Mouse (Mus musculus): ENCODE measurements at regions not wholly inside any gene's neighbourhood (a gene's known extent, or its start where the extent isn't known, plus 50 kb on each side); places are given as distances from the start of the nearest gene placed in this dataset.
A peak's percentile ranks its signal among the peaks of the same experiment; 100 is the strongest.

DNA sequence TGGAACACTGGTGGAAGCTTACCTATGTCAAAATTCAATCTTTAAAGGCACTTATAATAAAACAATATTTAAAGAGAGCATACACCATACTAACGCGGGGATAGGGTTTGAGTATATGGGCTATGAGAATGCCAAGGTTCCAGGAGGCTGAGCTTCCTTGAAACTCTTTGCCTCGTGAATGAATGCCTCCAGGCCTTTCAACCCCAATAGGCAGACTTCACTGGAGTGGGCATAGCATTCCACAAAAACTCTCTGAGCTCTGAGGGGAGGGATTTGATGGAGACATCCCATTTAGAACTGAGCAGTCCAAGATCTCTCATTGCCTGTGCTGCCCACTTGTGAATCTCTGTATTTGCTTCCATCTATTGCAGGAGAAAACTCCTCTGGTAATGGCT is 68.4 kb upstream of the Pax1 start:
- Histone ChIP-seq H3K4me3 (ENCODE audit: low read depth, low read length) (no peak overlapping the region), H3K36me3 (ENCODE audit: control insufficient read depth, insufficient read depth, low read length) (no peaks in the 10 kb centered on the region), H3K27ac (replicated peaks; ENCODE audit: low read depth, low read length) (no peak overlapping the region), H3K27me3 (ENCODE audit: control insufficient read depth, insufficient read depth, low read length) (no peaks in the 10 kb centered on the region), H3K4me1 (ENCODE audit: control insufficient read depth, insufficient read depth, low read length) (no peaks in the 10 kb centered on the region), H3K4me2 (ENCODE audit: low read depth, severe bottlenecking) (no peak overlapping the region), H3K9me3 (ENCODE audit: control insufficient read depth, low read length) (no peaks in the 10 kb centered on the region), H3K9ac (ENCODE audit: low read length) (no peak overlapping the region)
- 67% methylated on average over 3 of the region's 3 CpGs for WGBS
- ATAC-seq (ENCODE audit: insufficient number of reproducible peaks, low FRiP score, low TSS enrichment, low read depth), result no peak
- DNase-seq (ENCODE audit: low spot score), result no peak

DNA sequence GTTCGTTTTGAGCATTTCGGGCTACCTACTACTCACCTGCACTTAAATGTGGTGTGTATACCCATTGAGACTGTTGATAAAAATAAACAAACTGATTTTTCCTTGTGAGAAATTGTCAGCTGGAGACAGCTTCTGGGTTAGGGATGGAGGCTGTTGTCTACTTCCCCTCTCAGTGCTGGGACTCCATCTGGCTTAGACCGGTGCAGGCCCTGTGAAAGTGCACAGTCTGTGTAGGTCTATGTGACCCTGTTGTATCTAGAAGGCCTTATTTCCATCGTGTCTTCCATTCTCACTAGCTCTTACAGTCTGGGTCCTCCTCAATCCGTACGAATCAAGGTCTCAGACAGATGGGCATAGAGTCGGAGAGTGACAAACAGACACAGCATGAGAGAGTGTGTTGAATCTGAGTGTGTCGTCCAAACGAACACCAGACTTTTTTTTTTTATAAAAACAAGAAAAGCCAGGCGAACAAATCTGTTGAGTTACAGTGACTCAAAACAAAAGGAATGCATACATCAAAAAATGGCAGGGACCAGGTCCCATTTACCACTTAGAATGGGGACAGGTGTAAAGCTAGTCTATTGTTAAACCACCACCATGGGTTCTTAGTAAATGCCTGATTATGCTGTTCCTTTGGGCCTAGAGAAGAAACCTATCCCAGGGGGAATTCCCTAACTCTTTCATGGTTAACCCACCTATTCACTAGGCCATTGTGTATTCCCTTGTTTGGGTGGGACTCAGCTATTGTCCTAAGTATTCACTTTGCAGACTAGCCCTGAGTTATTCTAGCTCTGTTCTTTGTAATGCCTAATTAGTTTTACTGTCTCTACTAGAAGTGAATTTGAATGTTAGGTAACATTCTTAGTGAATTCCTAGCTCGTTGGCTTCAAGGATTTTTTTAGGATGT is 69.1 kb upstream of the Pax1 start:
- no peak for ATAC-seq (ENCODE audit: insufficient number of reproducible peaks, low FRiP score, low TSS enrichment, low read depth)

DNA sequence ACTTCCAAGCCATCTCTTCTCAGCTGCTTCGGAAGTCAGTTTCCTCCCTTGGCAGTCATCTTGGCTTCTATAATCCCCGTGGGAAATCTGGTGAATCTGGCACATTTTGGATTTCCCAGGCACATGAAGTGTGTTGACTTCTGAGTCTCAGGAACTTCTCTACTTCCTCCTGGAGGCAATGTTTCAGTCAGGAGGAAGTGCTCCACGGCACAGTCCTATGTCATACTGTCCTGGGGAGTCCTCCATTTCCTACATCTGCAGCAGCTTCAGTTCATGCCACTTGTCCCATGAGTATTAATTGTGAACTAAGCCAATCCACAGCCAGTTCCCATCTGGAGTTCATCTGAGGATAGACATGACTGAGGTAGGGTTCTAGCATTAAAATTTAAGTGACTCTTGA is 78.3 kb upstream of the Pax1 start:
- DNase-seq (ENCODE audit: low spot score) (no peak), ATAC-seq (ENCODE audit: insufficient number of reproducible peaks, low FRiP score, low TSS enrichment, low read depth) (no peak)
- no peaks in the 10 kb centered on the region for H3K4me1 ChIP-seq (ENCODE audit: control insufficient read depth, insufficient read depth, low read length)

More for the DNA sequence above, 69.1 kb upstream of the Pax1 start:
- WGBS, result 70% methylated on average over 11 of the region's 11 CpGs
- H3K27me3 ChIP-seq (ENCODE audit: control insufficient read depth, insufficient read depth, low read length), result no peaks in the 10 kb centered on the region
- no peaks in the 10 kb centered on the region for H3K36me3 ChIP-seq (ENCODE audit: control insufficient read depth, insufficient read depth, low read length)
- no peak overlapping the region for H3K4me3 ChIP-seq (ENCODE audit: low read depth, low read length)
- H3K27ac ChIP-seq (replicated peaks; ENCODE audit: low read depth, low read length), result no peak overlapping the region
- no peak overlapping the region for H3K9ac ChIP-seq (ENCODE audit: low read length)
- H3K4me1 ChIP-seq (ENCODE audit: control insufficient read depth, insufficient read depth, low read length), result no peaks in the 10 kb centered on the region
- DNase-seq (ENCODE audit: low spot score), result no peak
- H3K9me3 ChIP-seq (ENCODE audit: control insufficient read depth, low read length), result no peaks in the 10 kb centered on the region
- no peak overlapping the region for H3K4me2 ChIP-seq (ENCODE audit: low read depth, severe bottlenecking)

DNA sequence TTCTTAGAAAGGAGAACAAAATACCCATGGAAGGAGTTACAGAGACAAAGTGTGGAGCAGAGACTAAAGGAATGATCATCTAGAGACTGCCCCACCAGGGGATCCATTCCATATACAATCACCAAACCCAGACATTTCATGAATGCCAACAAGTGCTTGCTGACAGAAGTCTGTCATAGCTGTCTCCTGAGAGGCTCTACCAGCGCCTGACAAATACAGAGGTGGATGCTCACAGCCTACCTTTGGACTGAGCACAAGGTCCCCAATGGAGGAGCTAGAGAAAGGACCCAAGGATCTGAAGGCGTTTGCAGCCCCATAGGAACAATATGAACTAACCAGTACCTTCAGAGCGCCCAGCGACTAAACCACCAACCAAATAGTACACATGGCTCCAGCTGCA is 83.6 kb upstream of the Nkx2-2 start:
- Histone ChIP-seq H3K27ac (replicated peaks; ENCODE audit: low read depth, low read length) (no peak overlapping the region), H3K4me2 (ENCODE audit: low read depth, severe bottlenecking) (no peak overlapping the region), H3K4me1 (ENCODE audit: control insufficient read depth, insufficient read depth, low read length) (no peaks in the 10 kb centered on the region), H3K9ac (ENCODE audit: low read length) (no peak overlapping the region), H3K9me3 (ENCODE audit: control insufficient read depth, low read length) (no peaks in the 10 kb centered on the region), H3K36me3 (ENCODE audit: control insufficient read depth, insufficient read depth, low read length) (no peaks in the 10 kb centered on the region), H3K4me3 (ENCODE audit: low read depth, low read length) (no peak overlapping the region), H3K27me3 (ENCODE audit: control insufficient read depth, insufficient read depth, low read length) (no peaks in the 10 kb centered on the region)
- WGBS, result 90% methylated on average over 4 of the region's 4 CpGs
- DNase-seq (ENCODE audit: low spot score) (no peak), ATAC-seq (ENCODE audit: insufficient number of reproducible peaks, low FRiP score, low TSS enrichment, low read depth) (no peak)

More for the DNA sequence above, 78.3 kb upstream of the Pax1 start:
- H3K27me3 ChIP-seq (ENCODE audit: control insufficient read depth, insufficient read depth, low read length), result no peaks in the 10 kb centered on the region
- no peaks in the 10 kb centered on the region for H3K9me3 ChIP-seq (ENCODE audit: control insufficient read depth, low read length)
- no peak overlapping the region for H3K9ac ChIP-seq (ENCODE audit: low read length)
- 79% methylated on average over 3 of the region's 3 CpGs for WGBS
- H3K4me2 ChIP-seq (ENCODE audit: low read depth, severe bottlenecking), result no peak overlapping the region
- H3K4me3 ChIP-seq (ENCODE audit: low read depth, low read length), result no peak overlapping the region
- H3K27ac ChIP-seq (replicated peaks; ENCODE audit: low read depth, low read length), result no peak overlapping the region
- H3K36me3 ChIP-seq (ENCODE audit: control insufficient read depth, insufficient read depth, low read length), result no peaks in the 10 kb centered on the region

DNA sequence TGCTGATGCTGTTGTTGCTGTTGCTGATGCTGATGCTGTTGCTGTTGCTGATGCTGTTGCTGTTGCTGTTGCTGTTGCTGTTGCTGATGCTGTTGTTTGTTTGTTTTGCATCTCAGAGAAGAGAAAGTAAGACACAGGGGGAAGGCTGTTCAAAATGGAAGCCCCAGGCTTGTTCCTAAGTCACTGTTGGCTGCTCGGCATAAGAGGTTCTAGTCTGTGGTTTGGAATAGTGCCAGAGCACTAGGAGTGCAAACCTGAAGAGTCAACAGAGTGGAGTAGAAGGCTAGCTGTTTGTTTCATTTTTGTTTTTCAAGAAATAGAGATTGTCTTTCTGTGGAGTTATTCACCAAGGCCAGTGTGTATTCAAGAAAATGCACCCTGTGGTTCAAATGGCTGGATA is 75.1 kb upstream of the Nkx2-2 start:
- H3K36me3 ChIP-seq (ENCODE audit: control insufficient read depth, insufficient read depth, low read length), result no peaks in the 10 kb centered on the region
- H3K4me2 ChIP-seq (ENCODE audit: low read depth, severe bottlenecking), result no peak overlapping the region
- no peaks in the 10 kb centered on the region for H3K27me3 ChIP-seq (ENCODE audit: control insufficient read depth, insufficient read depth, low read length)
- H3K27ac ChIP-seq (replicated peaks; ENCODE audit: low read depth, low read length), result no peak overlapping the region
- DNase-seq (ENCODE audit: low spot score) (no peak), ATAC-seq (ENCODE audit: insufficient number of reproducible peaks, low FRiP score, low TSS enrichment, low read depth) (no peak)
- H3K4me1 ChIP-seq (ENCODE audit: control insufficient read depth, insufficient read depth, low read length), result no peaks in the 10 kb centered on the region
- WGBS, result 83% methylated on average over 1 of the region's 1 CpGs
- no peaks in the 10 kb centered on the region for H3K9me3 ChIP-seq (ENCODE audit: control insufficient read depth, low read length)
- H3K4me3 ChIP-seq (ENCODE audit: low read depth, low read length), result no peak overlapping the region
- H3K9ac ChIP-seq (ENCODE audit: low read length), result no peak overlapping the region

DNA sequence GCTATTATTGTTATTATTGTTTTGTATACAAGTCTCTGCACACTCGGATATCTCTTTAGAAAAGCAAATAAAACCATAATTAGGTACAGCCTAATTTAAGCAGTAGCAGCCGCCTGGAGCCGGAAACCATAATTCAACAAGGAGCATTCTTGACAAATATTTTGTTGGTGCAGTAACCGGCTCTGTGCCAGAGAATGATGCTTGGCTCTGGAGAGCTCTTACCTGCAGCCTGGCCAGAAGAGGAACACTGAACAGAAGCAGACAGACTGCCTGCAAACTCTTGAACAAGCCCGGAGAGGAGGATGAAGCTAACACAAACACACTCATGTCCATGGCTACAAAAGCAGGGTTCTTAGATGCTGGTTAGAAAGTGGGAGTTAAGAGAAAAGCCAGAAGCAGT is 73.9 kb upstream of the Nkx2-2 start:
- DNase-seq (ENCODE audit: low spot score) (no peak), ATAC-seq (ENCODE audit: insufficient number of reproducible peaks, low FRiP score, low TSS enrichment, low read depth) (no peak)
- 48% methylated on average over 5 of the region's 5 CpGs for WGBS

DNA sequence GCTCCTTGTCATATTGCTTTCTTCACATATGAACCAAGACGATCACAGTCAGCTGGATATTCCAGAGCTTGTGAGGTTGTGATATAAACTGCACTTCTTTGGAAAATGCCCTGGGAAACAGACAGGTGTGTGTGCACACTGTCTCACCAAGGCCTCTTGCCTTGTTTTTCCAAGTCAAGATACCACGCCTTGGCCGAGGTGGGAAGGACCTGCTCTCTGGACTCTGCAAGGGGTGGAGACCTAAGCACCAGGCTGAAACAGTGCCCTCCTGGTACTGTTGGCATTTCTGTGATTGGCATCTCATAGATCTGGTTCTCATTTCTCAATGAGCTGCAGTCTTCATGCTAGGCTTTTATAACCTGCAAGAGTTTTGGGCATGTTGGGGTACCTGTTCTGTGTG is 73.2 kb upstream of the Nkx2-2 start:
- Histone ChIP-seq H3K27me3 (ENCODE audit: control insufficient read depth, insufficient read depth, low read length) (no peaks in the 10 kb centered on the region), H3K4me3 (ENCODE audit: low read depth, low read length) (no peak overlapping the region), H3K9me3 (ENCODE audit: control insufficient read depth, low read length) (no peaks in the 10 kb centered on the region), H3K4me1 (ENCODE audit: control insufficient read depth, insufficient read depth, low read length) (no peaks in the 10 kb centered on the region), H3K4me2 (ENCODE audit: low read depth, severe bottlenecking) (no peak overlapping the region), H3K9ac (ENCODE audit: low read length) (no peak overlapping the region), H3K36me3 (ENCODE audit: control insufficient read depth, insufficient read depth, low read length) (no peaks in the 10 kb centered on the region), H3K27ac (replicated peaks; ENCODE audit: low read depth, low read length) (no peak overlapping the region)
- WGBS, result 96% methylated on average over 3 of the region's 3 CpGs
- ATAC-seq (ENCODE audit: insufficient number of reproducible peaks, low FRiP score, low TSS enrichment, low read depth) (no peak), DNase-seq (ENCODE audit: low spot score) (no peak)

More for the DNA sequence above, 73.9 kb upstream of the Nkx2-2 start:
- Histone ChIP-seq H3K36me3 (ENCODE audit: control insufficient read depth, insufficient read depth, low read length) (no peaks in the 10 kb centered on the region), H3K27me3 (ENCODE audit: control insufficient read depth, insufficient read depth, low read length) (no peaks in the 10 kb centered on the region), H3K9ac (ENCODE audit: low read length) (no peak overlapping the region), H3K9me3 (ENCODE audit: control insufficient read depth, low read length) (no peaks in the 10 kb centered on the region), H3K4me2 (ENCODE audit: low read depth, severe bottlenecking) (no peak overlapping the region), H3K4me3 (ENCODE audit: low read depth, low read length) (no peak overlapping the region), H3K27ac (replicated peaks; ENCODE audit: low read depth, low read length) (no peak overlapping the region), H3K4me1 (ENCODE audit: control insufficient read depth, insufficient read depth, low read length) (no peaks in the 10 kb centered on the region)

DNA sequence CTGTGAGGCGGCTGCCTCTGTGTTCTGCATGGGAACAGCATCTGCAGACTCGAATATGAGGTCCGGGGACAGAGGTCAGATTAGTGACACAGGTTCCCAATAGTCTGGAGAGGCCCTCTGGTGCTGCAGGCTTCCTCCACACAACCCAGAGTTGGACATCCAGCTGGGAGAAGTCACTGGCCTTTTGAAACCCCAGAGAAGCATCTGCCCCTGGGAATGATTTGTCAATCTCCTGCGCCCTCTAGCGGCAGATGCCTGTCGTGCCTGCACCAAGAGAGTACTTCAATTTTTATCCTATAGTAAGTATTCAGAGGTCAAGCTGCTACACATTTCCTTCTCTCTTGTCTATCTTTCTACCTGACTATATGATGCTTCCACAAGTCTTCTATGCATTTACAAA is 62.7 kb upstream of the Nkx2-2 start:
- peak; percentile 87 for DNase-seq (ENCODE audit: low spot score)
- 27% methylated on average over 6 of the region's 6 CpGs for WGBS
- no peak overlapping the region for H3K9ac ChIP-seq (ENCODE audit: low read length)
- no peak overlapping the region for H3K27ac ChIP-seq (replicated peaks; ENCODE audit: low read depth, low read length)
- H3K27me3 ChIP-seq (ENCODE audit: control insufficient read depth, insufficient read depth, low read length), result no peaks in the 10 kb centered on the region
- H3K4me3 ChIP-seq (ENCODE audit: low read depth, low read length), result no peak overlapping the region
- no peaks in the 10 kb centered on the region for H3K4me1 ChIP-seq (ENCODE audit: control insufficient read depth, insufficient read depth, low read length)
- peak; percentile 53; the same call in 1 of the 2 replicates for ATAC-seq (ENCODE audit: insufficient number of reproducible peaks, low FRiP score, low TSS enrichment, low read depth)
- H3K9me3 ChIP-seq (ENCODE audit: control insufficient read depth, low read length), result no peaks in the 10 kb centered on the region
- no peaks in the 10 kb centered on the region for H3K36me3 ChIP-seq (ENCODE audit: control insufficient read depth, insufficient read depth, low read length)
- no peak overlapping the region for H3K4me2 ChIP-seq (ENCODE audit: low read depth, severe bottlenecking)

DNA sequence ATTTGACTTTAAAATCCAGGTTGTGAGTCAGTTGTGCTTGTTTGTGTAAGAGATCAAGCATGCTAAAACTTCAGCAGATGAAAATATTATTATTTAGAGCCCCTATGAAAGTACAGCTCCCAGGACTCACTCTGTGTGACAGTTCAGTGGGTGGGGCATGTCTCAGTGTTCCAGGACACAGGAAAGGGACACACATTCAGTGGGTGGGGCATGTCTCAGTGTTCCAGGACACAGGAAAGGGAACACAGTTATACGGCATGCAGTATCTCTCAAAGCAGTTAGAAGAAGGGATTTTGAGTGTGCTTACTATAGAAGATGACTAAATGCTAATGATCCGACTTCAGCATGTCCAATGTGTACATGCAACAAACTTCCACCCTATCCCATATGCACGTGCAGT is 60.9 kb upstream of the Nkx2-2 start:
- H3K4me3 ChIP-seq (ENCODE audit: low read depth, low read length), result no peak overlapping the region
- DNase-seq (ENCODE audit: low spot score) (no peak), ATAC-seq (ENCODE audit: insufficient number of reproducible peaks, low FRiP score, low TSS enrichment, low read depth) (no peak)
- no peaks in the 10 kb centered on the region for H3K9me3 ChIP-seq (ENCODE audit: control insufficient read depth, low read length)
- no peak overlapping the region for H3K4me2 ChIP-seq (ENCODE audit: low read depth, severe bottlenecking)
- no peaks in the 10 kb centered on the region for H3K36me3 ChIP-seq (ENCODE audit: control insufficient read depth, insufficient read depth, low read length)
- H3K27me3 ChIP-seq (ENCODE audit: control insufficient read depth, insufficient read depth, low read length), result no peaks in the 10 kb centered on the region
- no peak overlapping the region for H3K27ac ChIP-seq (replicated peaks; ENCODE audit: low read depth, low read length)
- H3K4me1 ChIP-seq (ENCODE audit: control insufficient read depth, insufficient read depth, low read length), result no peaks in the 10 kb centered on the region
- 80% methylated on average over 3 of the region's 3 CpGs for WGBS
- H3K9ac ChIP-seq (ENCODE audit: low read length), result no peak overlapping the region

Data from limb, embryonic 11.5 days (tissue).